Mouse (Mus musculus): ENCODE results near the gene Prkar2b. TPM values are rescaled to one million over a fixed set of nuclear protein-coding genes. Genes with fewer than 3 reads are reported as not detected.

Gene Prkar2b
- polyA plus RNA-seq (2016; fragmentation: Nextera tagmentation; extraction: Ambion mirVana) = 18.9 and 20.6 TPM in 2 replicates

GRCm38 (mm10) chr12:32061090-32061930, at the start of gene Prkar2b:
TSS of gene Prkar2b (minus strand) at chr12:32061296.
- H3K27ac ChIP-seq (ENCODE audit: poor library complexity, severe bottlenecking) = peak within 1 kb of the TSS; percentile 83
- H3K4me2 ChIP-seq = peak within 1 kb of the TSS; percentile 99
- no peaks in the 10 kb centered on the region for H3K36me3 ChIP-seq
- ATAC-seq (ENCODE audit: insufficient number of reproducible peaks, low FRiP score) = peak; percentile 98
- H3K27me3 ChIP-seq (replicated peaks) = no peaks in the 10 kb centered on the region
- under 1% methylated on average over 58 of the region's 64 CpGs for WGBS
- H3K4me3 ChIP-seq = peak within 1 kb of the TSS; percentile 86
- no peaks in the 10 kb centered on the region for H3K9me3 ChIP-seq (replicated peaks)
- H3K9ac ChIP-seq = peak within 1 kb of the TSS; percentile 89
- peaks cover 9% of the 10 kb centered on the region; the same call in 1 of the 2 replicates for H3K4me1 ChIP-seq (replicated peaks)

- WGBS = 84% methylated on average over 8 of the region's 8 CpGs
- H3K4me2 ChIP-seq = no peak overlapping the region
- H3K36me3 ChIP-seq = no peaks in the 10 kb centered on the region
- H3K4me3 ChIP-seq = no peak overlapping the region
- H3K4me1 ChIP-seq (replicated peaks) = peaks cover 43% of the 10 kb centered on the region
- H3K27me3 ChIP-seq (replicated peaks) = no peaks in the 10 kb centered on the region
- no peak overlapping the region for H3K9ac ChIP-seq
- H3K27ac ChIP-seq (ENCODE audit: poor library complexity, severe bottlenecking) = no peak overlapping the region
- H3K9me3 ChIP-seq (replicated peaks) = no peaks in the 10 kb centered on the region
- no peak for ATAC-seq (ENCODE audit: insufficient number of reproducible peaks, low FRiP score)
Observed at GRCm38 (mm10) chr12:32109201-32109600, 48.1 kb upstream of the Prkar2b start.

- H3K27ac ChIP-seq (ENCODE audit: poor library complexity, severe bottlenecking) = 0 out of 2 replicates have a peak overlapping the region, but pooled peaks have one; percentile 15
- 66% methylated on average over 4 of the region's 4 CpGs for WGBS
Observed at GRCm38 (mm10) chr12:32104955-32105521, 43.9 kb upstream of the Prkar2b start.

GRCm38 (mm10) chr12:32104451-32104862, 43.4 kb upstream of the Prkar2b start:
- peaks cover 24% of the 10 kb centered on the region for H3K4me1 ChIP-seq (replicated peaks)
- H3K4me3 ChIP-seq = no peak overlapping the region
- 41% methylated on average over 6 of the region's 6 CpGs for WGBS
- peak; percentile 95 for ATAC-seq (ENCODE audit: insufficient number of reproducible peaks, low FRiP score)
- no peaks in the 10 kb centered on the region for H3K36me3 ChIP-seq
- no peaks in the 10 kb centered on the region for H3K27me3 ChIP-seq (replicated peaks)
- H3K9me3 ChIP-seq (replicated peaks) = no peaks in the 10 kb centered on the region
- no peak overlapping the region for H3K4me2 ChIP-seq
- H3K9ac ChIP-seq = no peak overlapping the region
- peak overlapping the region; percentile 75 for H3K27ac ChIP-seq (ENCODE audit: poor library complexity, severe bottlenecking)

More at GRCm38 (mm10) chr12:32104955-32105521, 43.9 kb upstream of the Prkar2b start:
- no peak overlapping the region for H3K4me3 ChIP-seq
- no peaks in the 10 kb centered on the region for H3K27me3 ChIP-seq (replicated peaks)
- peaks cover 24% of the 10 kb centered on the region for H3K4me1 ChIP-seq (replicated peaks)
- no peak overlapping the region for H3K4me2 ChIP-seq
- no peak for ATAC-seq (ENCODE audit: insufficient number of reproducible peaks, low FRiP score)
- H3K9me3 ChIP-seq (replicated peaks) = no peaks in the 10 kb centered on the region
- no peaks in the 10 kb centered on the region for H3K36me3 ChIP-seq
- H3K9ac ChIP-seq = no peak overlapping the region

- no peak overlapping the region for H3K4me2 ChIP-seq
- no peak overlapping the region for H3K9ac ChIP-seq
- H3K9me3 ChIP-seq (replicated peaks) = no peaks in the 10 kb centered on the region
- peaks cover 24% of the 10 kb centered on the region for H3K4me1 ChIP-seq (replicated peaks)
- no peak for ATAC-seq (ENCODE audit: insufficient number of reproducible peaks, low FRiP score)
- H3K27ac ChIP-seq (ENCODE audit: poor library complexity, severe bottlenecking) = no peak overlapping the region
- no peaks in the 10 kb centered on the region for H3K36me3 ChIP-seq
- no peaks in the 10 kb centered on the region for H3K27me3 ChIP-seq (replicated peaks)
- H3K4me3 ChIP-seq = no peak overlapping the region
- WGBS = 94% methylated on average over 4 of the region's 4 CpGs
Observed at GRCm38 (mm10) chr12:32101306-32101705, 40.2 kb upstream of the Prkar2b start.

- H3K4me2 ChIP-seq = no peak overlapping the region
- no peak overlapping the region for H3K27ac ChIP-seq (ENCODE audit: poor library complexity, severe bottlenecking)
- no peak overlapping the region for H3K4me3 ChIP-seq
- no peaks in the 10 kb centered on the region for H3K36me3 ChIP-seq
- peaks cover 17% of the 10 kb centered on the region for H3K4me1 ChIP-seq (replicated peaks)
- H3K9ac ChIP-seq = no peak overlapping the region
- no peaks in the 10 kb centered on the region for H3K9me3 ChIP-seq (replicated peaks)
- 85% methylated on average over 4 of the region's 4 CpGs for WGBS
- ATAC-seq (ENCODE audit: insufficient number of reproducible peaks, low FRiP score) = no peak
- no peaks in the 10 kb centered on the region for H3K27me3 ChIP-seq (replicated peaks)
Observed at GRCm38 (mm10) chr12:32099686-32100206, 38.6 kb upstream of the Prkar2b start.

- Histone ChIP-seq H3K9ac (no peak overlapping the region), H3K36me3 (no peaks in the 10 kb centered on the region), H3K27me3 (replicated peaks) (no peaks in the 10 kb centered on the region), H3K4me2 (no peak overlapping the region), H3K4me1 (replicated peaks) (peaks cover 8% of the 10 kb centered on the region; the same call in 1 of the 2 replicates), H3K27ac (ENCODE audit: poor library complexity, severe bottlenecking) (no peak overlapping the region), H3K4me3 (no peak overlapping the region), H3K9me3 (replicated peaks) (no peaks in the 10 kb centered on the region)
- WGBS = 78% methylated on average over 4 of the region's 4 CpGs
- no peak for ATAC-seq (ENCODE audit: insufficient number of reproducible peaks, low FRiP score)
Observed at GRCm38 (mm10) chr12:32098596-32098995, 37.5 kb upstream of the Prkar2b start.

- ATAC-seq (ENCODE audit: insufficient number of reproducible peaks, low FRiP score) = no peak
- 0 out of 2 replicates have a peak, but pooled peaks cover 3% of the 10 kb centered on the region for H3K4me1 ChIP-seq (replicated peaks)
- H3K9ac ChIP-seq = no peak overlapping the region
- no peaks in the 10 kb centered on the region for H3K9me3 ChIP-seq (replicated peaks)
- H3K36me3 ChIP-seq = no peaks in the 10 kb centered on the region
- no peak overlapping the region for H3K4me3 ChIP-seq
- no peaks in the 10 kb centered on the region for H3K27me3 ChIP-seq (replicated peaks)
- no peak overlapping the region for H3K27ac ChIP-seq (ENCODE audit: poor library complexity, severe bottlenecking)
- no peak overlapping the region for H3K4me2 ChIP-seq
- 78% methylated on average over 1 of the region's 1 CpGs for WGBS
Observed at GRCm38 (mm10) chr12:32097107-32097506, 36.0 kb upstream of the Prkar2b start.

- no peak overlapping the region for H3K4me3 ChIP-seq
- 56% methylated on average over 1 of the region's 1 CpGs for WGBS
- H3K4me1 ChIP-seq (replicated peaks) = no peaks in the 10 kb centered on the region
- H3K27me3 ChIP-seq (replicated peaks) = no peaks in the 10 kb centered on the region
- no peaks in the 10 kb centered on the region for H3K36me3 ChIP-seq
- no peak overlapping the region for H3K9ac ChIP-seq
- H3K27ac ChIP-seq (ENCODE audit: poor library complexity, severe bottlenecking) = no peak overlapping the region
- no peak for ATAC-seq (ENCODE audit: insufficient number of reproducible peaks, low FRiP score)
- peaks cover 11% of the 10 kb centered on the region for H3K9me3 ChIP-seq (replicated peaks)
- H3K4me2 ChIP-seq = no peak overlapping the region
Observed at GRCm38 (mm10) chr12:32095164-32095563, 34.1 kb upstream of the Prkar2b start.

- H3K36me3 ChIP-seq = no peaks in the 10 kb centered on the region
- no peak overlapping the region for H3K4me3 ChIP-seq
- H3K27ac ChIP-seq (ENCODE audit: poor library complexity, severe bottlenecking) = no peak overlapping the region
- no peaks in the 10 kb centered on the region for H3K27me3 ChIP-seq (replicated peaks)
- ATAC-seq (ENCODE audit: insufficient number of reproducible peaks, low FRiP score) = no peak
- WGBS = 81% methylated on average over 4 of the region's 4 CpGs
- no peak overlapping the region for H3K9ac ChIP-seq
- H3K9me3 ChIP-seq (replicated peaks) = peaks cover 11% of the 10 kb centered on the region
- no peaks in the 10 kb centered on the region for H3K4me1 ChIP-seq (replicated peaks)
- H3K4me2 ChIP-seq = no peak overlapping the region
Observed at GRCm38 (mm10) chr12:32092452-32092851, 31.4 kb upstream of the Prkar2b start.

GRCm38 (mm10) chr12:32088566-32088965, 27.5 kb upstream of the Prkar2b start:
- no peak overlapping the region for H3K4me2 ChIP-seq
- H3K27ac ChIP-seq (ENCODE audit: poor library complexity, severe bottlenecking) = no peak overlapping the region
- WGBS = 67% methylated on average over 3 of the region's 3 CpGs
- H3K27me3 ChIP-seq (replicated peaks) = no peaks in the 10 kb centered on the region
- H3K9ac ChIP-seq = no peak overlapping the region
- peaks cover 11% of the 10 kb centered on the region for H3K9me3 ChIP-seq (replicated peaks)
- H3K4me3 ChIP-seq = no peak overlapping the region
- H3K4me1 ChIP-seq (replicated peaks) = no peaks in the 10 kb centered on the region
- ATAC-seq (ENCODE audit: insufficient number of reproducible peaks, low FRiP score) = no peak
- H3K36me3 ChIP-seq = no peaks in the 10 kb centered on the region
